ENCODE assay signal across 13 mouse cellular contexts in genomic region chr6:32480741-32481140, GRCm38 (mm10).
DNase-seq lines count a peak whose midpoint lies in the region; ATAC-seq and TF ChIP-seq lines count a peak whose summit lies in the region.
"Had no signal": no experiment of that assay in that cellular context is flagged by ENCODE, and none has a peak within 500 bp of the region (broad histone marks: within the 10 kb centered on the region; RNA-seq: fewer than 3 reads in every experiment).

No protein-coding gene starts in this region.

- no peak for TF ChIP-seq CTCF in heart, adult 2 months (IDR thresholded peaks at IDR 0.05)
- TF ChIP-seq CTCF in lung, postnatal 0 days (IDR thresholded peaks at IDR 0.05): no peak

- peak in 1 of 2 experiments; percentile 37 for DNase-seq in heart, adult 2 months
- DNase-seq in heart, postnatal 36 days: no peak
- peak; percentile 18 for DNase-seq in lung, postnatal 0 days (ENCODE audit: low spot score)
- no peak for DNase-seq in lung, postnatal 14 days
- peak; percentile 18 for DNase-seq in lung, postnatal 36 days
- DNase-seq in left cerebral cortex, postnatal 36 days (ENCODE audit: low spot score in 2 of 2): no peak
- DNase-seq: cerebellum, adult 9-11 months; retina, postnatal 1 day had no signal

- H3K4me2 ChIP-seq in lung, postnatal 0 days (replicated peaks; ENCODE audit: low read depth, low read length): no peak overlapping the region
- no peak overlapping the region for H3K4me2 ChIP-seq in kidney, embryonic 15.5 days
- no peak overlapping the region for H3K4me2 ChIP-seq in forebrain, embryonic 13.5 days
- H3K4me2 ChIP-seq: hindbrain, embryonic 15.5 days; neural tube, embryonic 13.5 days had no signal

- WGBS in heart, adult 2 months: 50% methylated on average over 1 of the region's 1 CpGs
- WGBS in lung, postnatal 0 days: 63% methylated on average over 1 of the region's 1 CpGs
- WGBS in kidney, embryonic 15.5 days: 42% methylated on average over 1 of the region's 1 CpGs
- WGBS in forebrain, embryonic 13.5 days: 86% methylated on average over 1 of the region's 1 CpGs

- no peak overlapping the region for H3K9ac ChIP-seq in heart, adult 2 months (ENCODE audit: low read depth, low read length)
- H3K9ac ChIP-seq in lung, postnatal 0 days (replicated peaks; ENCODE audit: low read depth): no peak overlapping the region
- no peak overlapping the region for H3K9ac ChIP-seq in kidney, embryonic 15.5 days
- no peak overlapping the region for H3K9ac ChIP-seq in forebrain, embryonic 13.5 days
- H3K9ac ChIP-seq: hindbrain, embryonic 15.5 days; neural tube, embryonic 13.5 days had no signal

- peak; percentile 64 for ATAC-seq in lung, postnatal 0 days
- 0 out of 2 replicates have a peak, but pooled peaks have one; percentile 18 for ATAC-seq in kidney, embryonic 15.5 days (replicated peaks; ENCODE audit: low FRiP score)
- ATAC-seq in forebrain, embryonic 13.5 days: no peak

- no peaks in the 10 kb centered on the region for H3K27me3 ChIP-seq in heart, adult 2 months (ENCODE audit: control insufficient read depth, insufficient read depth, low read length)
- H3K27me3 ChIP-seq in lung, postnatal 0 days (replicated peaks; ENCODE audit: insufficient read depth, low read length): no peaks in the 10 kb centered on the region
- H3K27me3 ChIP-seq in kidney, embryonic 15.5 days: no peaks in the 10 kb centered on the region
- H3K27me3 ChIP-seq in forebrain, embryonic 13.5 days: no peaks in the 10 kb centered on the region
- H3K27me3 ChIP-seq: hindbrain, embryonic 15.5 days; neural tube, embryonic 13.5 days had no signal

- H3K4me1 ChIP-seq in heart, adult 2 months (ENCODE audit: control insufficient read depth, insufficient read depth, low read length): peaks cover 34% of the 10 kb centered on the region
- peaks cover 6% of the 10 kb centered on the region; the same call in 1 of the 2 replicates for H3K4me1 ChIP-seq in lung, postnatal 0 days (ENCODE audit: insufficient read depth, low read depth, low read length)
- H3K4me1 ChIP-seq in kidney, embryonic 15.5 days: peaks cover 11% of the 10 kb centered on the region
- H3K4me1 ChIP-seq in forebrain, embryonic 13.5 days: peaks cover 26% of the 10 kb centered on the region

- peaks cover 10% of the 10 kb centered on the region; the same call in 1 of the 2 replicates for H3K36me3 ChIP-seq in heart, adult 2 months (ENCODE audit: control insufficient read depth, insufficient read depth, low read length)
- no peaks in the 10 kb centered on the region for H3K36me3 ChIP-seq in lung, postnatal 0 days (ENCODE audit: insufficient read depth, low read length)
- no peaks in the 10 kb centered on the region for H3K36me3 ChIP-seq in kidney, embryonic 15.5 days
- no peaks in the 10 kb centered on the region for H3K36me3 ChIP-seq in forebrain, embryonic 13.5 days (ENCODE audit: poor library complexity, severe bottlenecking)
- H3K36me3 ChIP-seq: hindbrain, embryonic 15.5 days; neural tube, embryonic 13.5 days had no signal

- TF ChIP-seq POLR2A in heart, adult 2 months (IDR thresholded peaks at IDR 0.05; ENCODE audit: insufficient read depth, low read depth, low read length): no peak

- intact Hi-C loops in heart, adult 2 months (cut with DNase I): loop anchor here (2.0 kb wide), 1 partner anchor 30 kb away; no protein-coding TSS in a partner anchor
- intact Hi-C loops in heart, postnatal 36 days (cut with DNase I): loop anchor here (2.0 kb wide), 1 partner anchor 30 kb away; no protein-coding TSS in a partner anchor
- intact Hi-C loops in left cerebral cortex, postnatal 36 days (cut with DNase I): no loop called here

- no peaks in the 10 kb centered on the region for H3K79me2 ChIP-seq in heart, adult 2 months (replicated peaks; ENCODE audit: control insufficient read depth, insufficient read depth, low read length)

- H3K9me3 ChIP-seq in lung, postnatal 0 days (ENCODE audit: low read length): no peaks in the 10 kb centered on the region
- no peaks in the 10 kb centered on the region for H3K9me3 ChIP-seq in kidney, embryonic 15.5 days (replicated peaks)
- no peaks in the 10 kb centered on the region for H3K9me3 ChIP-seq in forebrain, embryonic 13.5 days (replicated peaks)
- H3K9me3 ChIP-seq: hindbrain, embryonic 15.5 days; neural tube, embryonic 13.5 days had no signal

- H3K4me3 ChIP-seq in heart, adult 2 months: no peak overlapping the region
- no peak overlapping the region for H3K4me3 ChIP-seq in lung, postnatal 0 days (ENCODE audit: low read depth, low read length)
- no peak overlapping the region for H3K4me3 ChIP-seq in kidney, embryonic 15.5 days (replicated peaks)
- no peak overlapping the region for H3K4me3 ChIP-seq in forebrain, embryonic 13.5 days
- H3K4me3 ChIP-seq: erythroblast, embryonic 14.5 days; hindbrain, embryonic 15.5 days; neural tube, embryonic 13.5 days had no signal

- no peak for TF ChIP-seq EP300 in heart, adult 2 months (IDR thresholded peaks at IDR 0.05; ENCODE audit: insufficient read depth, low read depth, low read length)
- TF ChIP-seq EP300 in lung, postnatal 0 days (IDR thresholded peaks at IDR 0.05): no peak

- peak overlapping the region; percentile 89 for H3K27ac ChIP-seq in heart, adult 2 months
- H3K27ac ChIP-seq in lung, postnatal 0 days (ENCODE audit: low read length): no peak overlapping the region
- 0 out of 2 replicates have a peak overlapping the region, but pooled peaks have one; percentile 16 for H3K27ac ChIP-seq in kidney, embryonic 15.5 days
- no peak overlapping the region for H3K27ac ChIP-seq in forebrain, embryonic 13.5 days
- H3K27ac ChIP-seq: hindbrain, embryonic 15.5 days; neural tube, embryonic 13.5 days had no signal

Comparison
In these comparisons a context has a peak if more than half of its experiments do, and no peak if none do; other contexts are left out.
1. DNase-seq: peak in lung, postnatal 0 days (single experiment) and lung, postnatal 36 days (single experiment); none in heart, postnatal 36 days (0 of 2), lung, postnatal 14 days (single experiment) and left cerebral cortex, postnatal 36 days (0 of 2).
2. H3K27ac ChIP-seq: peak in heart, adult 2 months (single experiment) and kidney, embryonic 15.5 days (single experiment); none in lung, postnatal 0 days (single experiment) and forebrain, embryonic 13.5 days (single experiment).